Mouse (Mus musculus) gastrocnemius, postnatal 25 days (tissue): Measurements from ENCODE around the gene Pcnx. TPM values are rescaled to one million over a fixed set of nuclear protein-coding genes. Genes with fewer than 3 reads are reported as not detected.

Experiments used
- DNase-seq: peaks from one replicate; pipeline ENCODE4 v3.0.0; 2022
- long read RNA-seq, 2 experiments: library from polyadenylated mRNA; stranded (forward); transcript quantifications; one replicate each; pipeline ENCODE4 v2.0.0; 2021
- total RNA-seq, 2 experiments: library from RNA; stranded (reverse); gene quantifications; 1 replicate in 1 of 2; 2 replicates in 1 of 2; pipeline ENCODE4 v1.2.3; 2021

Pcnx gene
- 10 to 100 TPM; 34.2 to 38.5 TPM for total RNA-seq
- long read RNA-seq, experiment 1, partial matches to known transcripts: 0 of 1 reads
- long read RNA-seq, experiment 1, other reads (novel, unspliced or antisense): 1 of 1 reads
- long read RNA-seq, experiment 2, partial matches to known transcripts: 2 of 2 reads
- long read RNA-seq, experiment 2, other reads (novel, unspliced or antisense): 0 of 2 reads

GRCm38 (mm10) chr12:81859351-81860307 is at the start of gene Pcnx:
Pcnx (plus strand) TSS chr12:81860023.
- DNase-seq: peak; percentile 83

GRCm38 (mm10) chr12:81810417-81810816 is 49.4 kb upstream of the Pcnx start:
- no peak for DNase-seq

- DNase-seq: no peak
These were observed 45.1 kb upstream of the Pcnx start for GRCm38 (mm10) chr12:81814742-81815141.

GRCm38 (mm10) chr12:81816330-81817125 is 43.3 kb upstream of the Pcnx start:
- no peak for DNase-seq

- no peak for DNase-seq
These were observed 42.7 kb upstream of the Pcnx start for GRCm38 (mm10) chr12:81817126-81817505.

- DNase-seq: no peak
These were observed 39.1 kb upstream of the Pcnx start for GRCm38 (mm10) chr12:81820700-81821099.

GRCm38 (mm10) chr12:81822176-81822575 is 37.6 kb upstream of the Pcnx start:
- DNase-seq: peak; percentile 43

GRCm38 (mm10) chr12:81822778-81823480 is 36.9 kb upstream of the Pcnx start:
- DNase-seq: no peak

GRCm38 (mm10) chr12:81828355-81828754 is 31.5 kb upstream of the Pcnx start:
- no peak for DNase-seq

- DNase-seq: no peak
These were observed 27.6 kb upstream of the Pcnx start for GRCm38 (mm10) chr12:81832039-81832738.

GRCm38 (mm10) chr12:81833094-81833493 is 26.7 kb upstream of the Pcnx start:
- no peak for DNase-seq

GRCm38 (mm10) chr12:81836162-81836561 is 23.7 kb upstream of the Pcnx start:
- no peak for DNase-seq

GRCm38 (mm10) chr12:81837463-81837862 is 22.4 kb upstream of the Pcnx start:
- DNase-seq: no peak

GRCm38 (mm10) chr12:81839663-81840062 is 20.2 kb upstream of the Pcnx start:
- DNase-seq: no peak

GRCm38 (mm10) chr12:81841046-81841445 is 18.8 kb upstream of the Pcnx start:
- no peak for DNase-seq

GRCm38 (mm10) chr12:81843501-81843900 is 16.3 kb upstream of the Pcnx start:
- DNase-seq: peak; percentile 68

- no peak for DNase-seq
These were observed 15.3 kb upstream of the Pcnx start for GRCm38 (mm10) chr12:81844572-81844971.

GRCm38 (mm10) chr12:81844981-81845380 is 14.8 kb upstream of the Pcnx start:
- DNase-seq: no peak

GRCm38 (mm10) chr12:81849629-81850028 is 10.2 kb upstream of the Pcnx start:
- no peak for DNase-seq

GRCm38 (mm10) chr12:81852551-81852950 is 7.3 kb upstream of the Pcnx start:
- no peak for DNase-seq

- DNase-seq: no peak
These were observed 6.8 kb upstream of the Pcnx start for GRCm38 (mm10) chr12:81852977-81853376.
